Mouse (Mus musculus) macrophage (primary cell): ENCODE results near the gene Ppp1r14a. TPM values are rescaled to one million over a fixed set of nuclear protein-coding genes. Genes with fewer than 3 reads are reported as not detected.

ENCODE experiments used
- H3K27ac ChIP-seq: fragments of 350-480 bp; formaldehyde crosslinking; 2 replicates; pipeline ENCODE4 v1.9.0; 2021
- H3K36me3 ChIP-seq: fragments of 350-480 bp; formaldehyde crosslinking; 2 replicates; pipeline ENCODE4 v1.9.0; 2021; ENCODE audit errors: inconsistent target
- H3K4me3 ChIP-seq: fragments of 350-480 bp; formaldehyde crosslinking; 2 replicates; pipeline ENCODE4 v1.9.0; 2021; ENCODE audit errors: inconsistent target
- H3K79me2 ChIP-seq: fragments of 350-480 bp; formaldehyde crosslinking; 2 replicates; pipeline ENCODE4 v1.9.0; 2021; ENCODE audit errors: inconsistent target
- WGBS: methylation state at CpG from one replicate; pipeline ENCODE4 v1.1.7; 2026; ENCODE audit warnings: inconsistent platforms; ENCODE audit not compliant: missing documents; 5-methylcytosine and 5-hydroxymethylcytosine counted together
- polyA plus RNA-seq: library from polyadenylated mRNA; stranded (reverse); fragments of 250-400 nt; gene quantifications from 3 replicates; pipeline ENCODE4 v1.2.4, GENCODE M21; 2018; ENCODE audit warnings: inconsistent platforms

Gene Ppp1r14a
- polyA plus RNA-seq, 1 experiment from 2014 or later, result not detected

DNA sequence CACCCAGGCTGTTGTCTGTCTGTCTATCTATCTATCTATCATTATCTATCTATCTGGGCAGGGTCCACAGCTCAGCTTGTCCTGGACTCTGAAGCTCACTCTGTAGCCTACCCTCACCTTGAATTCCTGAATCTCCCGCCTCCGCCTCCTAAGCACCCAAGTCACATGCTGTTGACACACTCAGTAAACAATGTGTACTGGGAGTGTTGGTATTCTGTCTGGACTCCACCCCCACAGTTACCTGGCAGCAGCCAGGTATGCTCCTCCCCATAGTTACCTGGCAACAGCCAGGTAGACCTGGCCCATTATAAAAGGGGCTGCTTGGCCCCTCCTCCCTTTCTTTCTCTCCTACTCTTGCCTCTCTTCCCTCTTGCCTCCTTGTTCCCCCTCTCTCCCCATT is 1.0 kb upstream of the Ppp1r14a start:
- Histone ChIP-seq H3K4me3 (no peak overlapping the region), H3K27ac (no peak overlapping the region), H3K79me2 (no peaks in the 10 kb centered on the region), H3K36me3 (no peaks in the 10 kb centered on the region)
- 97% methylated on average over 2 of the region's 2 CpGs for WGBS

DNA sequence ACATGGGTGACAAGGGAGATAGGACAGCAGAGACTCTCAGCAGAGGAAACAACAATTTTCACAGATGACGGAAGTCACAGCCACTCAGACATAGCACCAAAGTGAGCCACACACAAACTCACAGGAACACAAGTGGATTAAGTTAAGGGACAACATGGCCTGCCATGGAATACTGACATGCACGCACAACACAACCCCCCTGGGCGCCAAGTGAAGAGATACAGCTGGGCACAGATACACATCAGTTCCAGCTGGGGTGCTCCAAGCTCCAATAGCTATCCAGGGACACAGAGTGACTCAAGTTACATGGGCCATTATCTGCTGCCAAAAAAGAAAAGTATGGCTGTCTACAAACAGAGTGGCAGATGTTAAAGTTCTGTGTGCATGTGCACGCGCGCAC is 748 bp downstream of the Ppp1r14a start:
- Histone ChIP-seq H3K4me3 (no peak overlapping the region), H3K27ac (no peak overlapping the region), H3K79me2 (no peaks in the 10 kb centered on the region), H3K36me3 (no peaks in the 10 kb centered on the region)
- 90% methylated on average over 6 of the region's 6 CpGs for WGBS

DNA sequence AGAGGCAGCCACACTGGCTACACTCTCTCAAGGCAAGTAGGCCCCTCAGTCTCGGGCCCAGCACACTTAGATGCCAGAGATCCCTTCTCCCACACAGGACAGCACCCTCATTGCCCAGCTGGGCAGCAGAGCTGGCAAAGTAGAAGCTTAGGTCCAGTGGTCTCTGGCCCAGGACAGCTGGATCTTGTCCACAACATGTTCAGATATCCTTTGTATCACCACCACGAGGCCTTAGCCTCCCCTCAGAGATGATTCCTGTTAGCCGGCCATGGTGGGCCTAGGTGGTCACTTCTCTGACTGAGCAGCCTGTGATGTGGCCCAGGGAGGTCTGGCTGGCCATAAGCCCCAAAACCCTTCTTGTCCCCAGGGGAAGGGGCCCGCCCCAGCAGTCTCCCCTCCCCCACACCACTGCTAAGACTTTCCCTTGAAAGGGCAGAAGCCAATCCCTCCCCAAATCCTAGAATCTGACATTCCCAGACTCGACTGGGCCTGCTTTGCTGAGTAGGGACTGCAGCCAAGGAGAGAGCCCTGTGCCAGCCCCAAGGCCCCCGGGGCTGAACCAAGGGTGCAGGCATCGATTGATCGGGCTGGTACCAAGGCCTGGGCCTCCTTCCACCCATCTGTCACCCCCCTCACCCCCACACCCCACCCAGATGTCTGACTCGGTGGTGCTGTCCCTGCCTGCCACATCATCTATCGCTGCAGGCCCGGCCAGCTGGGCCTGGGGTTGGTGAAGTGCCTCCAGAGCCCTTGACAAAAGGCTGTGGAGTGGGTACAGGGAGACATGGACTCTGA is 1.8 kb downstream of the Ppp1r14a start:
- H3K36me3 ChIP-seq, result no peaks in the 10 kb centered on the region
- WGBS, result 92% methylated on average over 11 of the region's 11 CpGs

DNA sequence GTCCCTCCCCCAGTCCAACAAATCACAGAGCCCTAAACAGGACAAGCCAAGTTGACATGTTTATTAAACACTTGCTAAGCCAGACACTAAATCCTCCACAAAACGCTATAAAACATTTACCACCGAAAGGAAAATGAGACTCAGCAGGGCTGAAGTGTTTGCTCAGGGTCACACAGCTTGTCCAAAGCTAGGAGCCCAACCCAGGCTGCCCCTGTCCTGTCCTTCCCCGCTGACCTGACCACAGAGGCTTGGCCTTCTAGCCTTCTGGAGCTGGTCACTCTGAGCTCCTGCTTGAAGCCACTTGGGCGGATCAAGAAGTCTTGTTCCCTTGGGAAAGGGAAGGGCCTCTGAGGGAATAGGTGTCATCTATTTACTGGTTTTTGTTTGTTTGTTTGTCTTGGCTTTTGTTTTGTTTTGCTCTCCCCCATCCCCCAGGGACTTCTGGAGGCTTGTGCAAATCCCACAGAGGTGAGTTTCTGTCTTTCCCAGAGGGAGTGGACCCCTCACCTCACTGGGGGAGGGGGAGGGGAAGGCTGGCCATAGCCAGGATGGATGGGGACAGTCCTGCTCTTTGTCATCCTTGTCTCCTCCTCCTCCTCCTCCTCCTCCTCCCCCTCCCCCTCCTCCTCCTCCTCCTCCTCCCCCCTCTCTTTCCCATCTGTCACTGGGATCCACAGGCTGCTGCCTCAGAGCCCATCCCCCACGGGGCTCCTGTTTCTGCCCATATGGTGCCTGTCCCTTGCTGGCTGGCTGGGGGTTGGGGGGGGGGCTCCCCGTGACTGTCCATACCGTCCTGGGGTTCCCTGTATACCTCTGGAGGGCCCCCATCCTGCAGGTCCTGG is 2.7 kb downstream of the Ppp1r14a start:
- no peaks in the 10 kb centered on the region for H3K79me2 ChIP-seq
- no peak overlapping the region for H3K27ac ChIP-seq
- no peaks in the 10 kb centered on the region for H3K36me3 ChIP-seq
- 68% methylated on average over 7 of the region's 7 CpGs for WGBS
- H3K4me3 ChIP-seq, result no peak overlapping the region

More for the DNA sequence above, 1.8 kb downstream of the Ppp1r14a start:
- Histone ChIP-seq H3K27ac (no peak overlapping the region), H3K79me2 (no peaks in the 10 kb centered on the region), H3K4me3 (no peak overlapping the region)

DNA sequence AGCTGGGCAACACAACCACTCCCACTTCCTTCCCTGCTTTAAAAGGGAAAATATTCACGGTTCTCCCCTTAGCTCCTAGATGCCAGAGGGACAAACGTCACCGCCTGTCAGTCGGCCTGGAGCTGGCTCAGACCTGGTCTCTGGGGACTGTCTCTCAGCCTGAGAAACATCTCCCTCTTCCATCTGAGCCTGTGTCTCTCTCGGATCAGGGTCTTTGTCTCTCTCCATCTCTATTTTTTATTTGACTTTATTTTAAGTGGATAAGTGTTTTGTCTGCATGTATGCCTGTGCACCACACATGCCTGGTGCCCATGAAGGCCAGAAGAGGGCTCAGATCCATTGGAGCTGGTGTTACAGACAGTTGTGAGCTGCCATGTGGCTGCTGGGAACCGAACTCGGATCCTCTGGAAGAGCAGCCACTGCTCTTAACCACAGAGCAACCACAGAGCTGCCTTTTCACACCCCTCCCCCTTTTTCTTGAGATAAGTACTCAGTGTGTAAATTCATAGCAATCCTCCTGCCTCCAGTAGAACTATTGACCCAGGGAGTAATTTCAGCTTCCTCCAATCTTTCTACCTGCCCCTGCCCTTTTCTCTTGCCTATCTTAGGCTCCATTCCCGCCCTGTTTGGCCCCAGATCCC is 3.5 kb downstream of the Ppp1r14a start:
- 57% methylated on average over 8 of the region's 8 CpGs for WGBS
- Histone ChIP-seq H3K4me3 (no peak overlapping the region), H3K27ac (no peak overlapping the region), H3K36me3 (no peaks in the 10 kb centered on the region), H3K79me2 (no peaks in the 10 kb centered on the region)

DNA sequence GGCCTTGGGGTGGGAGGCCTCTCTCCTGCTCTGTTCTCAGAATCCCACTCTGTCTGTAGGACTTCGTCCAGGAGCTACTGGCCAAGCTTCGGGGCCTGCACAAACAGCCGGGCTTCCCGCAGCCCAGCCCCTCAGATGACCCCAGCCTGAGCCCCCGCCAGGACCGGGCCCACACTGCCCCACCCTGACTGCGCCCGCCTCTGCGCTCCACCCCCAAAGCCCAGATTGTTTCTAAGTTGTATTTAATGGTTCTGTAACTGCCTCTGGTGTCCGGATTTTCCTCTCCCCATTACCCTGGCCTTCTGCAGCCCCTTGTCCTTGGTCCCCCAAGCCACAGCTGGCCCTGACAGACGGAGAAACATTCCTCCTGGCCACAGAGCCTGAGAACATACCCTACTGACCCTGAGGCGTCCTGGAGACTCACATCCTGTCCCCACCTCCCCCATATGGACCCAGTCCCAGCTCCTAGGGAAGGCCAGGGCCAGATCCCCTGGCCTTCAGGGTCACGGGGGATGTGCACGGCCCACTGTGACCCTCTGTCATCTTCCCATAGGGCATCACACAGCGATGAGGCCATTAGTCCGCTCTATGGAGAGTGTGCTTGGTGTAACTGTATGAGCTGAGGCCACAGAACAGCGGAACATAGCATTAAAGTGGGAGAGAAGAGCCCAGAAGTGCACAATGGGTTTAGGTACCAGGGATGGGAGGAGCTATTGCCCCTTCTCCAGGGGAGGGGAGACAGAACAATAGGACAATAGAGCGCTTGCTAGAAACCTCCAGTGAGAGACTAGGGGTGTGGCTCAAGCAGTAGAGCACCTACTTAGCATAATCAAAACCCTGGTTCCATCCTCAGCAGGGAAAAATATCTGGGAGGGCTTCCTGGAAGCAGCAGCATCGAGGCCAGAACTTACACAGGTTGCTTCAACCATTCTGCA is 4.3 kb downstream of the Ppp1r14a start:
- no peak overlapping the region for H3K4me3 ChIP-seq
- no peaks in the 10 kb centered on the region for H3K79me2 ChIP-seq
- H3K36me3 ChIP-seq, result no peaks in the 10 kb centered on the region
- WGBS, result 94% methylated on average over 19 of the region's 19 CpGs
- H3K27ac ChIP-seq, result no peak overlapping the region

DNA sequence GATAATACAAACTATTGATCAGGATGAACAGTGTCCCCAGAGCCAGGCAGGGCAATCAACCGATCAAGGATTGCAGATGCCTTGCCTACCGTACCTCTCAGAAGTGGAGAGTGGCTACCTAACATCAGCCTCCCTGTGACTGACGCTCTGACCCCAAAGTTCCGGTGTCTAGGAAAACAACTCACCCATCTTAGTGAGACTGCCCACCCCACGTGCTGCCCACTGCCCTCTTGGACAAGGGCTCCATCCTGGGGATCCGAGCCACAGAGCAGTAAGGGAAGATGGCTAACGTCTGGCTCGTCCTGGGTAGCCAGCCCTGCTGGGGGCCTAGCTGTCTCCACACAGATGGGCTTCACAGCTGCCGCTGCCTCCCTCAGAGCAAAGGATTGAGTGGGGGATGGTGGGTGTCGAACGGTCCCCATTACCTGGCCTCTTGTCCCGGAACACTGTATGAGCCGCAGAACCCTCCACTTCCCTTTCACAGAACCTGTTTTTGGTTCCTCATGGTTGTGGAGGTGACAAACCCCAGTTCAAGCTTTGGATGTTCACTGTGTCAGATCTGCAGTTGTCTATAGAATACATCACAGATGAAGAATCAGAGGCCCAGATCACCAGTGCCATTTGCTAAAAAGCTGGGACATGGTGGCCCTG is 5.1 kb downstream of the Ppp1r14a start:
- 48% methylated on average over 13 of the region's 13 CpGs for WGBS
- H3K4me3 ChIP-seq, result no peak overlapping the region
- H3K79me2 ChIP-seq, result no peaks in the 10 kb centered on the region
- no peak overlapping the region for H3K27ac ChIP-seq
- no peaks in the 10 kb centered on the region for H3K36me3 ChIP-seq

DNA sequence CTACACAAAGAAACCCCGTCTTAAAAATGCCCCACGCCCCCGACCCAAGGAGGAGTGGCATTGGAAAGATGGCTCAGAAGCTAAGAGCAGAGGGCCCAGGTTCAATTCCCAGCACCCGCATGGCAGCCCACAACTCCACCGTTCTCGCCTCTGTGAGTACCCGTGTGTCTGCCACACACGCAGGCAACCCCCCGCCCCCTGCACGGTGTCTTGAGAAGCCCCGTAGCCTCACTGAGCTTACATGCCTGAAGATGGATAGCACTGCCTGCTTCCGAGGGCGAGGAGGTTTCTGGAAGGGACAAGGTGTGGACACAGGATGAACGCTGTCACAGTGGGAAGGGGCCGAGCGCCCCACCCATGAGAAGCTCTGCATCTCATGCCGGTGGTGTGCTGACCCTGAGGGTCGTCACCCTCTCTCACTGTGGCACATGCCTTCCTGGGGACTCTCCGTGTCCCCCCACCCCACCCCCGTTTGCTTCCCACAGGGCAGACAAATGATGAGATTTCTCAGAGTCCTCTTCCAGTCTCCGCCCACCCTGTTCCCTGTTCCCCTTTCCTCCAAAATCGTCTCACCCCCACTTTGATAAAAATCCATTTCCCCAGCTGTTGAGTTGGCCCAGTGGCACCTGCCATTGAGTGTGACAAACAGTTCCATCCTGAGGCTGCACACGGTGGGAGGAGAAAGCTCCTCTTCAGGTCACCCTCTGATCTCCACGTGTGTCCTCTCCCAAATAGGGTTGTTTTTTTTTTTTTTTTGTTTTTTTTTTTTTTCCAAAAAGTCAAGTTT is 6.9 kb downstream of the Ppp1r14a start:
- H3K36me3 ChIP-seq, result no peaks in the 10 kb centered on the region
- H3K4me3 ChIP-seq, result no peak overlapping the region
- H3K79me2 ChIP-seq, result no peaks in the 10 kb centered on the region
- WGBS, result 83% methylated on average over 22 of the region's 24 CpGs
- H3K27ac ChIP-seq, result no peak overlapping the region

GRCm38 (mm10) chr7:29296998-29297397 is 7.9 kb downstream of the Ppp1r14a start:
- Histone ChIP-seq H3K79me2 (no peaks in the 10 kb centered on the region), H3K4me3 (no peak overlapping the region), H3K36me3 (no peaks in the 10 kb centered on the region), H3K27ac (no peak overlapping the region)
- WGBS, result 21% methylated on average over 10 of the region's 10 CpGs

- 7% methylated on average over 7 of the region's 7 CpGs for WGBS
- no peaks in the 10 kb centered on the region for H3K36me3 ChIP-seq
- H3K27ac ChIP-seq, result no peak overlapping the region
- no peak overlapping the region for H3K4me3 ChIP-seq
- H3K79me2 ChIP-seq, result no peaks in the 10 kb centered on the region
These were observed 12.0 kb downstream of the Ppp1r14a start for GRCm38 (mm10) chr7:29301127-29301566.

GRCm38 (mm10) chr7:29302641-29303040 is 13.5 kb downstream of the Ppp1r14a start:
- H3K79me2 ChIP-seq, result no peaks in the 10 kb centered on the region
- no peak overlapping the region for H3K4me3 ChIP-seq
- 73% methylated on average over 6 of the region's 7 CpGs for WGBS
- no peaks in the 10 kb centered on the region for H3K36me3 ChIP-seq
- H3K27ac ChIP-seq, result no peak overlapping the region

DNA sequence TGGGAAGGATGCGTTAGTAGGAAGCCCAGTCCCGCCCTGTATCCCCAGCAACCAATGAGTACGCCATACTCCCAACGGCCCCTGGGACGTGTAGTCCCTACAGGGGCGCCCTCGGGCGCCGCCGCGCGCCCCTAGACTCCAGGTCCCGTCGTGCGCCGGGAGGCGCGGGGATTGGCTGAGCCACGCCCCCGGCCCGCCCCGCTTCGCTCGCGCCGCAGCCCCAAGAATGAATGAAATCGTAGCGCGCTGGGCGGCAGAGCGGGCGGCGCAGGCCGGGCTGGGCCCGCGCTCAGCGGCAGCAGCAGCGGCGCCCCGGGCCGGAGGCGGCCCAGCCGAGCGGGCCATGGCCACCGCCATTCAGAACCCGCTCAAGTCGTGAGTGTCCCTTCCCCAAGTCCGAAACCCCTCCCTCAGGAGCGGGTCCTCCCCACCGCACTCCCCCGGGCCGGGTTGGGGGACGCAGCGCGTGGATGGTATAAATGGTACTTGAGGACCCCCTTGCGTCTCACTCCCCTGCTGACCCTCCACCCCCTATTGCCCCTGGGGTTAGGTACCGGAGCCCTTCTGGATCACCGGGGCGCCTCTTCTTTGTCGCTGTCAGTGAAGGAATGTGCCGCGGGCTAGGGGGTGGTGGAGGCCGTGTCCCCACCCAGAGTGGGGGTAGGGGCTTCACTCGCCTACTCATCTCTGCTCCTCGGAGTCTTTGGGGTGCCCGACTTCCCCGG is 14.8 kb downstream of the Ppp1r14a start, which contains the start of gene Dpf1:
Gene Dpf1 (plus strand): TSS at position 214 of the 725 bp plus-strand sequence.
- H3K4me3 ChIP-seq, result no peak within 1 kb of the TSS

More for the DNA sequence above, 14.8 kb downstream of the Ppp1r14a start, which contains the start of gene Dpf1:
- Histone ChIP-seq H3K27ac (no peak within 1 kb of the TSS), H3K36me3 (no peaks in the 10 kb centered on the region), H3K79me2 (no peaks in the 10 kb centered on the region)
- 2% methylated on average over 60 of the region's 67 CpGs for WGBS
